20 mouse cellular contexts compared by ENCODE assay signal in the genomic region with DNA sequence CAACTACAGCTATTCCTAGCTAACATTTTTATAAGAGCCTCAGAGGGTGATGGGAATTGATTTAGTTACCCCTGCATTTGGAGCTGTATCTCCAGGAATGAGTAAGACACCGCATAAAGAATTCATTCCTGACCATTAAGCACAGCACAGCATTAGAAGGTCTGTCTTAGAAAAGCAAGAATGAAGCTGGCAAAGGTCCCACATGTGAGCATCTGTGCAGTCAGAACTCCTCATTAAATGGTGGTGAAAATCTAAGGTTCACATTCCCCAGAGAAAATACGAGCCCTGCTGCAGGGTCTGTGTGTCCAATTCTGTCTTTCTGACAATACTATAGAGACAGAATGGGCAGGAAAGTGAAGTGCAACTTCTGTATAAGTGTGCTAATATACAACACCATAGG.
"Had no signal": no experiment of that assay in that cellular context is flagged by ENCODE, and none has a peak within 500 bp of the region (broad histone marks: within the 10 kb centered on the region; RNA-seq: fewer than 3 reads in every experiment).

No protein-coding gene starts in this region.

- H3K4me2 ChIP-seq: limb, embryonic 12.5 days; limb, embryonic 15.5 days; liver, embryonic 11.5 days; lung, embryonic 14.5 days had no signal

- ATAC-seq: liver, postnatal 0 days; lung, postnatal 0 days had no signal

- H3K27me3 ChIP-seq: limb, embryonic 12.5 days; limb, embryonic 15.5 days had no signal

- H3K9me3 ChIP-seq: limb, embryonic 15.5 days had no signal

- H3K27ac ChIP-seq: limb, embryonic 12.5 days; limb, embryonic 15.5 days; liver, embryonic 14.5 days; macrophage; stomach, postnatal 0 days had no signal

- H3K9ac ChIP-seq: limb, embryonic 12.5 days; limb, embryonic 15.5 days; liver, embryonic 14.5 days; liver, postnatal 0 days; lung, embryonic 14.5 days had no signal

- H3K36me3 ChIP-seq: limb, embryonic 12.5 days; limb, embryonic 15.5 days had no signal

- H3K4me1 ChIP-seq: limb, embryonic 12.5 days; limb, embryonic 15.5 days had no signal

- DNase-seq: kidney, adult 18-20 months; kidney, adult 9 months; kidney, postnatal 14 days; kidney, postnatal 4 days; liver, postnatal 0 days; lung, embryonic 14.5 days; right cerebral cortex, adult 18-20 months; right cerebral cortex, postnatal 14 days; right cerebral cortex, postnatal 4 days; thymus, adult 2 months; thymus, postnatal 14 days; thymus, postnatal 4 days had no signal

- H3K4me3 ChIP-seq: limb, embryonic 12.5 days; limb, embryonic 15.5 days; myocyte had no signal
